Mouse (Mus musculus) midbrain, embryonic 13.5 days (tissue): ENCODE measurements around the gene Gm42420. TPM values are rescaled to one million over a fixed set of nuclear protein-coding genes. Genes with fewer than 3 reads are reported as not detected.

Source experiments
- ATAC-seq: fragments of 200-750 bp; cut with Nextera tagmentation; 2 replicates; pipeline ENCODE4 v1.8.0; 2017; ENCODE audit warnings: mild to moderate bottlenecking, moderate TSS enrichment, moderate library complexity
- H3K27ac ChIP-seq: fragments of 300-500 bp; sonication (generic); 2 replicates; pipeline ENCODE4 v1.5.1; 2015; ENCODE audit warnings: inconsistent platforms, mild to moderate bottlenecking, moderate library complexity
- H3K27me3 ChIP-seq: fragments of 300-500 bp; sonication (generic); 2 replicates; pipeline ENCODE4 v1.6.1; 2015; ENCODE audit warnings: mild to moderate bottlenecking, inconsistent platforms
- H3K36me3 ChIP-seq: fragments of 300-500 bp; sonication (generic); 2 replicates; pipeline ENCODE4 v1.6.1; 2015; ENCODE audit warnings: mild to moderate bottlenecking, inconsistent platforms
- H3K4me1 ChIP-seq: fragments of 300-500 bp; sonication (generic); replicated peaks from 2 replicates; pipeline ENCODE4 v1.6.1; 2015; ENCODE audit warnings: inconsistent platforms
- H3K4me2 ChIP-seq: fragments of 300-500 bp; sonication (generic); replicated peaks from 2 replicates; pipeline ENCODE4 v1.6.1; 2015; ENCODE audit warnings: moderate library complexity, mild to moderate bottlenecking, inconsistent platforms
- H3K4me3 ChIP-seq: fragments of 300-500 bp; sonication (generic); replicated peaks from 2 replicates; pipeline ENCODE4 v1.5.1; 2015; ENCODE audit warnings: mild to moderate bottlenecking, inconsistent platforms
- H3K9ac ChIP-seq: fragments of 300-500 bp; sonication (generic); replicated peaks from 2 replicates; pipeline ENCODE4 v1.6.1; 2015; ENCODE audit warnings: mild to moderate bottlenecking, inconsistent platforms
- H3K9me3 ChIP-seq: fragments of 300-500 bp; sonication (generic); 2 replicates; pipeline ENCODE4 v1.6.1; 2016; ENCODE audit warnings: mild to moderate bottlenecking, inconsistent platforms
- WGBS: fragments of 180-500 bp; shearing (Covaris S2); methylation state at CpG from one replicate; pipeline ENCODE4 v1.1.7; 2015; 5-methylcytosine and 5-hydroxymethylcytosine counted together
- polyA plus RNA-seq: library from polyadenylated mRNA; unstranded; fragments of >200 nt; fragmentation: Nextera tagmentation; extraction: Ambion mirVana; gene quantifications from 2 replicates; pipeline ENCODE4 v1.2.1, GENCODE M21; 2015

Gm42420 gene
- polyA plus RNA-seq, 1 experiment from 2014 or later, result 0.85 TPM

DNA sequence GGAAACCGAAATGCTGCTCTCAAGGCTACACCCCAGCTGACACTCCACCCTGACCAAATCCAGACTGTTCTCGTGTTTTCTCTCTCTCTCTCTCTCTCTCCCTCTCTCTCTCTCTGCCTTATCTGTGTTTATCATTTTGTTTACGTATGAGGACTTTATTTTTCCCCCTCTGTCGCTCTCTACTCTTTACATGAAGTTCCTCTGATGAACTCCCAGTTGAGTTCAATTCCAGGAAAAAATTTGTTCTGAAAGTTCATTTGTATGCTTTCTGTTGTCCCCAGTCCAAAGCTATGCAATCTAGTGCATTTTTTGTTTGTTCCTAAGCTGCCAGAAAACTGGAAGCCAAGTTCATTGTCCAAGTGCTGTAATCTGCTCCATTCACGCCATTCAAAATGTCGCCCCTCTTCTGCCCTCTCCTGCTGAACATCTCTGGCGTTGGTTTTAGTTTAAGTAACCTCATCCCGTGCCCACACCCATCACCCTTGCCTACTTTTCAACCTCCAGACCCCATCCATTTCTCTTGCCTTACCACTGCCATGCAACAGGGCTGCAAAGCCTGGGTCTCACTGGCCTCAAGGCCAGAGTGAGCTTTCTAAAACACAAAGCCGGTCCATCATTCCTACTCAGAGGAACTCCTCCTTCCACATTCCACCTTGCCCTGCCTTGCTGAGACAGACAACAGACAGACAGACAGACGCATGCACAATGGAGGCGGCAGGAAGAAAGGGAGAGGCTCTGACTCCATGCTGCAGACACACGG is 30.5 kb upstream of the Gm42420 start:
- WGBS, result 47% methylated on average over 12 of the region's 12 CpGs
- no peak for ATAC-seq
- H3K27me3 ChIP-seq, result no peaks in the 10 kb centered on the region
- peak overlapping the region; percentile 70 for H3K4me2 ChIP-seq
- peak overlapping the region; percentile 10; the same call in 1 of the 2 replicates for H3K27ac ChIP-seq
- H3K9me3 ChIP-seq, result no peaks in the 10 kb centered on the region
- H3K9ac ChIP-seq, result peak overlapping the region; percentile 93
- H3K4me1 ChIP-seq, result peaks cover 60% of the 10 kb centered on the region
- peak overlapping the region; percentile 78 for H3K4me3 ChIP-seq
- H3K36me3 ChIP-seq, result peaks cover 9% of the 10 kb centered on the region; the same call in 1 of the 2 replicates

DNA sequence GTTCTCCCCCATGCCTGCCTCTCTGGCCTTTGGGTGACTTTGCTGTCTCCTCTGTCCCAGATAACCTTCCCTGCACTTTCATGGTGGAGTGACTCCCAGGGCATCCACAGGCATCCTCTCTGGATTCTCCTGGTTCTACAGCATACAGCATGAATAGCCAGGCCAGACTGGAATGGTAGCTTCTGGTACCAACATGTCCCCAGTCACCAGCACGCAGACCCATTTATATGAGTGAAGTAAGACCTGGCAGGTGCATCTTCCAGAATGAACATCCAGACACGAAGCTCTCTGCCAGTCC is 30.0 kb upstream of the Gm42420 start:
- H3K27ac ChIP-seq, result peak overlapping the region; percentile 10; the same call in 1 of the 2 replicates
- whole genome bisulfite sequencing, result 67% methylated on average over 2 of the region's 2 CpGs
- H3K9me3 ChIP-seq, result no peaks in the 10 kb centered on the region
- H3K4me2 ChIP-seq, result peak overlapping the region; percentile 70
- ATAC-seq, result no peak
- H3K4me3 ChIP-seq, result peak overlapping the region; percentile 78
- H3K4me1 ChIP-seq, result peaks cover 60% of the 10 kb centered on the region
- H3K36me3 ChIP-seq, result peaks cover 9% of the 10 kb centered on the region; the same call in 1 of the 2 replicates
- H3K27me3 ChIP-seq, result no peaks in the 10 kb centered on the region
- peak overlapping the region; percentile 93 for H3K9ac ChIP-seq

DNA sequence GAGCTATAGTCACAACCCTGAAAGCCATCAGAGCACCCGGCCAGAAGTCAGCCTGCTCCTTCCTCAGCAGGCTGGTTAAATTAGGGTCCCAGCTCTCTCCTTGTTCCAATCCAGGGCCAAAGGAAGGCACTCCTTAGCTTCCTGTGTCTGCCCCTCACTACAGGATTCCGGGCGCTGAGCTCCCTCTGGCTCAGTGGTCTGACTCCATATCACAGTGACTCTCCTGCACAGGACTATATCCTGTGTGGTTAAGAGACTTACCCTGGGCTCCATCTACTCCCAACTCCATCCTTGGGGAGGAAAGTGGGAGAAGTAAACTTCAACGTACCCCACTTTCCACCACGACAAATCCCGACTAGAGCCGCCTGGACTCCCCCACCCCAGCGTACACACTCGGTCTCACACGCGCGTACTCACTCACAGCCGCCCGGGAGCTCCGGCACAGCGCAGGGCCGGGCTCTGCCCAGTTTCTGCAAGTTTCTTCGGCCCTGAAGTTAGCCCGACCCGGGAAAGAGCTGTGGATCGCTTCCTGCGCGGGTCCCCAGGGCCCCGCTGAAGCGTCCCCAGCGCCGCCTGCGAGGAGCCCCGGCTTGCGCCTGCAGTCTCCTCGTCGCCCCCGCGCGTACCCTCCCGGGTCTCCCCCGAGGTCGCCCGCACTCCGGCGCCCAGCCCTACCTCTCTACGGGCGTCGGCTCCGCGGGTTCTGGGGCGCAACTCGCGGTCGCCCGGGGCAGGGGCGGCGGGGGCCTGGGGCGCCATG is 28.5 kb upstream of the Gm42420 start:
- ATAC-seq, result peak; percentile 77
- peak overlapping the region; percentile 70 for H3K4me2 ChIP-seq
- under 1% methylated on average over 51 of the region's 54 CpGs for WGBS
- no peaks in the 10 kb centered on the region for H3K27me3 ChIP-seq
- no peaks in the 10 kb centered on the region for H3K9me3 ChIP-seq
- peak overlapping the region; percentile 96 for H3K27ac ChIP-seq
- peaks cover 7% of the 10 kb centered on the region; the same call in 1 of the 2 replicates for H3K36me3 ChIP-seq
- H3K9ac ChIP-seq, result peak overlapping the region; percentile 93
- peak overlapping the region; percentile 78 for H3K4me3 ChIP-seq
- peaks cover 58% of the 10 kb centered on the region for H3K4me1 ChIP-seq

DNA sequence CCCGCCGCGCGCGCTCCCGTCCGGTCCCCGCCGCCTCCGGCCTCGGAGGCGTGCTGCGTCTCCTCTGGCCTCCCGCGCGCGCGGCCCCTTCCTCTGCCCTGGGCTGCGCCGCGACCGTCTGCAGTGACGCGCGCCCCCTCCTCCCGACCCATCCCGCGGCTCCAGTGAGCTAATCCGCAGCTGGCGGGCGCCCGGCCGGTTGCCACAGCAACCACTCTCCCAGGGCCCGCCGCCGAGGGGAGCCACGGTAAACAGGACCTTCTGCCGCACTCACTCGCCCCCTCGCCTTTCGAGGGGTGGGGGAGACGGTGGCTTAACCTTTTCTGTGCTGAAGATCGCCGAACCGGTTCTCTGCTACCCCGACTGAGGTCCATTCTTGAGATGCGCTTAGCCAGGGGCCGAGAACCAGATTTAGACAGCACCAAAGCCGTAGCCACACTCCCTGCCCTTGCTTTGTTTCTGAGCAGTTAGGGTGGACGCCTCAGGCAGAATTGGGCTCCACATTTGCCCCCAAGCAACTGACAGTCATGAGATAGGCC is 27.8 kb upstream of the Gm42420 start, which contains the start of gene Dennd2a:
TSS of gene Dennd2a (minus strand) at position 145 of the 539 bp plus-strand sequence.
- under 1% methylated on average over 40 of the region's 50 CpGs for WGBS
- H3K27me3 ChIP-seq, result no peaks in the 10 kb centered on the region
- peak; percentile 97 for ATAC-seq

DNA sequence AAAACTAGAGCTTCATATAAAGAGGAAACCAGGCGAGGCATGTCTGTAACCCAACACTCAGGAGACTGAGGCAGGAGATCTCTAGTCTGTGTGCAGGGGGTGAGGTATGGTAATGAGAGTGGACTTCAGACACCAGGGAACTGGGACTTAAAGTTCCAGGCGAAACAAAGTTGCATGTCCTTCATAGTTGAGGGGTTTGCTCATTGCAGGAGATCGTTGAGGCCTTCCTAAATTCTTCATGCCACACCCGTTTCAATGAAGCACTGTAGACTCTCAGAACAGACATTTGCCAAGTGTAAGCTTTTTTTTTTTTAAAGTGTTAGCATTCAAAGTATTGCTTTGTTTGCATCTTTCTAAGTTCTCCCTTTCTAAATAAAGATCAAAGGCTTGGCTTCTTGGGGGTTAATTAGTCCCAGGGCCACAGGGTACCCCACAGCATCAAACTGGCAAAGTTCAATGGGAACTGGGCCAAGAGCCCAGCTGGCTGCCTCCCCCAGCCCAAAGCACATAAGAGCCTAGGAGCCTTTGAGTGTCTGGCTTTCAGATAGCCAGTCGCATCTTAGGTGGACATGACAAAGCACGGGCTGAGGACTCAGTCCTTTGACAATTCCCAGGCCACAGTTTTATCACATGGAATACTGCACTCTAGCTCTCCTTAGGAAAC is 26.1 kb upstream of the Gm42420 start:
- Histone ChIP-seq H3K9ac (no peak overlapping the region), H3K27me3 (no peaks in the 10 kb centered on the region), H3K4me3 (no peak overlapping the region), H3K4me2 (no peak overlapping the region), H3K27ac (peak overlapping the region; percentile 69), H3K9me3 (no peaks in the 10 kb centered on the region), H3K4me1 (peaks cover 52% of the 10 kb centered on the region), H3K36me3 (no peaks in the 10 kb centered on the region)
- 43% methylated on average over 6 of the region's 6 CpGs for WGBS
- no peak for ATAC-seq

More for the DNA sequence above, 27.8 kb upstream of the Gm42420 start, which contains the start of gene Dennd2a:
- peaks cover 56% of the 10 kb centered on the region for H3K4me1 ChIP-seq
- peak within 1 kb of the TSS; percentile 96 for H3K27ac ChIP-seq
- peak within 1 kb of the TSS; percentile 93 for H3K9ac ChIP-seq
- H3K9me3 ChIP-seq, result no peaks in the 10 kb centered on the region
- H3K4me2 ChIP-seq, result peak within 1 kb of the TSS; percentile 70
- H3K4me3 ChIP-seq, result peak within 1 kb of the TSS; percentile 78
- peaks cover 6% of the 10 kb centered on the region; the same call in 1 of the 2 replicates for H3K36me3 ChIP-seq

DNA sequence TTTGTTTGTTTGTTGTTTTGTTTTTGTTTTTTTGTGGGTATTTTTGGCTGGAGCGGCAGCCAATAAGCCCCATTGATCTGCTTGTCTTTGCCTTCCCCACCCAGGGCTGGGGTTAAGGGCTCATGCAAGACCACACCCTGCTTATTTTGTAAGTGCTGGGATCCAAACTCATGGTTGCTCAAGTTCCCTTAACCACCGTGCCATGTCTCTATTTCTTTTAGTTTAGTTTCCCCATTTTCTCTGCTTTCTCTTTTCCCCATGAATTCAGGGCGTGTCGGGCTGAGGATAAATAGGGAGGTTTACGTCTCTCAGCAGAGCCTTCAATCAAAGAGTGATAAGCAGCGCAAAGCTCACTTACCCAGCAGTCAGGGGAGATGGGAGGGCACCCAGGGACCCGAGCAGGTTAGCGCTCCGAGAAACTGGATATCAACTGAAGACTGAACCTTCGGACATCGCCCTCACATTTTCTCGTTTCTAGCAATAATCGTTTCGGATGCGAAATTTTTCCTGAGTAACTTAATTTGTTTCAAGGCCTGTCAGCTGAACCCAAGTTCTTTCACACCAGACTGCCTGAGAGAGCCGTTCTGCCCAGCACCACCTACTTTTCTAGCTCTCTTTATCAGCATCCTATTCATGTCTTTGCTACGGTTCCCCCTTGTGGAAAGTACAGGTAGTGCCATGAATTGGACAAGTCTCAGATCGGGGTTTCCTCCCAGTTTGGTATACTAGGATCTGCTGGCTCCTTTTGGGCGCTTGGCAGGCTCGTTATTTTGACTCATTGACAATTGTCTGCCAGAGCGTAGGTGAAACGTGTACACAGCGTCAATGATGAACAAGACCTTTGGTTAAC is 23.2 kb upstream of the Gm42420 start:
- WGBS, result 18% methylated on average over 23 of the region's 23 CpGs
- Histone ChIP-seq H3K4me3 (no peak overlapping the region), H3K4me1 (peaks cover 26% of the 10 kb centered on the region), H3K9ac (no peak overlapping the region), H3K27me3 (no peaks in the 10 kb centered on the region), H3K4me2 (peak overlapping the region; percentile 27), H3K27ac (no peak overlapping the region), H3K36me3 (no peaks in the 10 kb centered on the region), H3K9me3 (no peaks in the 10 kb centered on the region)
- ATAC-seq, result peak; percentile 12; the same call in 1 of the 2 replicates

DNA sequence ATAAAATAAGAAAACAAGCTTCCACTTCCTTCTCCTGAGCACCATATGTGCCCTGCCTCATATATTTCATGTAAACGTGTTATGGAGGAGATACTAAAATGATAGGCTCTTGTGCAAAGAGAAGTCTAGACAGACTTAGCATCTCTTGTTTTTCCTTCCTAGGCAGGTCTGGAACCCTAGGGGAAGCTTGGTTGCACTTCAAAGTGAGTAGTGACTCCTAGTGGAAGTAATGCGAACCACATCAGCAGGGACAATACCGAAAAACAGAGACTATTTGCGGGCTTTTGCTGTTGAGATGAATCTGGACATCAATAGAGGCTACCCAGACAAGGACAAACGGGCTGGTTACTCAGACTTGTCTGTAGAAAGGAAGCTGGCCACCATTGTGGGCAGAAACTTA is 18.0 kb upstream of the Gm42420 start:
- Histone ChIP-seq H3K27me3 (no peaks in the 10 kb centered on the region), H3K9ac (no peak overlapping the region), H3K36me3 (no peaks in the 10 kb centered on the region), H3K4me3 (no peak overlapping the region), H3K4me1 (0 out of 2 replicates have a peak, but pooled peaks cover under 1% of the 10 kb centered on the region), H3K9me3 (no peaks in the 10 kb centered on the region), H3K4me2 (no peak overlapping the region), H3K27ac (no peak overlapping the region)
- WGBS, result 19% methylated on average over 5 of the region's 5 CpGs
- no peak; the same call in 1 of the 2 replicates for ATAC-seq

DNA sequence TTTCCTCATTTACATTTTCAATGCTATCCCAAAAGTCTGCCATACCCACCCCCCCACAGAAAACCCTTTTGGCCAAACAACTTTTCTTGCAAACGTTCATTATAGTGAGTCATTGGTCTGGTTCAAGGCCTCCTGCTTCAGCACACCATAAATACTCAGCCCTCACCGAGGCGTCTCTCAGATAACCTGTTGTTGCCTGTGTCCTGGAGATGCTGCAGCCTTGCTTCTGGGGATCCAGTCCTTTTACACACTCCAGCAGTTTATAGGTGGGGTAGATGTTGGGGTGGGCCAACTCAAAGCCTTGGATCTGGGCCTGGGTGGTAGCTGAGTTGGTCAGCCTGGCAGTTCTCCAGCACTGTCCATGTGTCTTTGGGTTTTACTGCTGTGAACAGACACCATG is 15.1 kb upstream of the Gm42420 start:
- Histone ChIP-seq H3K9me3 (no peaks in the 10 kb centered on the region), H3K27ac (no peak overlapping the region), H3K4me1 (peaks cover 16% of the 10 kb centered on the region), H3K9ac (no peak overlapping the region), H3K4me3 (no peak overlapping the region), H3K36me3 (no peaks in the 10 kb centered on the region), H3K4me2 (no peak overlapping the region), H3K27me3 (no peaks in the 10 kb centered on the region)
- no peak for ATAC-seq
- WGBS, result 91% methylated on average over 3 of the region's 3 CpGs

DNA sequence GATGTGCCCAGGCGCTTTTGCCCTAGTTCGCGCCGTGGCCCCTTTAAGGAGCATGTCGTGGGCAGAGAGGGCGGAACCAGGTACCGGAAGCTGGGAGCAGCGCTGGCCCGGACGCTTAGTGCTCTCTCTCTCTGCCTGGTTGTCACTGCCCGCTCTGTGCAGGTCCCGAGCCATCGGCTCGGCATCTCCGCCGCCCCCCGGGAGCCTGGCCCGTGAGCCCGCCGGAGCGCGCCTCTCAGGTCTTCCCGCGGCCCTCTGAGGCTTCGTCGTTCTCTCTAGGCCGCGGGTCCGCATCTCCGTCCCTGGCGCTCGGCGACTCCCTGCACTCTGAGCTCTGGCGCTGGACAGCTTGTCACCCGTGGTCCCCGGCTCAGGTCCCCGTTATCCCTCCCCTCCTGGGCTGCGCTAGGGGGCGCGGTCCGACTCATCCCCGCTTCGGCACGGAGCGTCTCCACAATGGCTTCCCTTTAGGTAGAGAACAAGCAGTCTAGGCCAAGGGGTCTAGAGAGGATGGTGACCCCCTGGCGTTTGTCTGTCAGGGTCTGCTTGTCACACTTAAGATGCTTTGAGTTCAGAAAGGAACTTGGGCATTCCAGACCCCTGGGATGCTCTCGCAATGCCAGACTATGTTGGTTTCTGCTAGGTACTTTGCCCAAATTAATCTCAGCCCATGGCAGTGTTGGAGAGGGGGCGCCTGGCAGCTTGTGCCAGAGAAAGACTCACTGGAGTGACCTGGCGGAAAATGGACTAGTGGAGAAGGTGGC is 11.6 kb upstream of the Gm42420 start, which contains the start of gene Adck2:
TSS of gene Adck2 (plus strand) at position 83 of the 764 bp plus-strand sequence.
- H3K9ac ChIP-seq, result peak within 1 kb of the TSS; percentile 89
- peaks cover 17% of the 10 kb centered on the region for H3K36me3 ChIP-seq
- under 1% methylated on average over 49 of the region's 49 CpGs for WGBS
- no peaks in the 10 kb centered on the region for H3K9me3 ChIP-seq
- H3K4me3 ChIP-seq, result peak within 1 kb of the TSS; percentile 68
- peaks cover 16% of the 10 kb centered on the region for H3K4me1 ChIP-seq
- peak within 1 kb of the TSS; percentile 96 for H3K27ac ChIP-seq
- peak; percentile 99 for ATAC-seq
- no peaks in the 10 kb centered on the region for H3K27me3 ChIP-seq
- H3K4me2 ChIP-seq, result peak within 1 kb of the TSS; percentile 84

DNA sequence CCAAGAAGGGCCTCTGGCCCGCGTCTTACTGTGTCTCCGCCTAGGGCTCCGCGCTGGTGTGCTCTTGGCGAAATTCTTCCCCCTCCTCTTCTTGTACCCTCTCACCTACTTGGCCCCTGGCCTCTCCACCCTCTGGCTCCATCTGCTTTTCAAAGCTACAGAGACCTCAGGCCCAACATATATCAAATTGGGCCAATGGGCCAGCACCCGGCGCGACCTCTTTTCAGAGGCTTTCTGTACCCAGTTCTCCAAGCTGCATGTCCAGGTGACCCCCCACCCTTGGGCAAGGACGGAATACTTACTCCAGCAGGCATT is 11.0 kb upstream of the Gm42420 start:
- Histone ChIP-seq H3K27ac (peak overlapping the region; percentile 96), H3K9me3 (no peaks in the 10 kb centered on the region), H3K4me2 (peak overlapping the region; percentile 84), H3K27me3 (no peaks in the 10 kb centered on the region), H3K4me3 (peak overlapping the region; percentile 68), H3K4me1 (peaks cover 16% of the 10 kb centered on the region), H3K9ac (peak overlapping the region; percentile 89), H3K36me3 (peaks cover 22% of the 10 kb centered on the region)
- peak; percentile 51; the same call in 1 of the 2 replicates for ATAC-seq
- WGBS, result 27% methylated on average over 10 of the region's 10 CpGs
